Mouse (Mus musculus): ENCODE measurements around the gene Foxc2. TPM values are rescaled to one million over a fixed set of nuclear protein-coding genes. Genes with fewer than 3 reads are reported as not detected.
"Not testable (repeated sequence)": the region's sequence is repeated elsewhere in the genome, so short reads cannot be mapped to it uniquely, and the experiment has no call there.

Foxc2 gene
- polyA plus RNA-seq, 2 experiments: 9.7 to 14.3 TPM

DNA sequence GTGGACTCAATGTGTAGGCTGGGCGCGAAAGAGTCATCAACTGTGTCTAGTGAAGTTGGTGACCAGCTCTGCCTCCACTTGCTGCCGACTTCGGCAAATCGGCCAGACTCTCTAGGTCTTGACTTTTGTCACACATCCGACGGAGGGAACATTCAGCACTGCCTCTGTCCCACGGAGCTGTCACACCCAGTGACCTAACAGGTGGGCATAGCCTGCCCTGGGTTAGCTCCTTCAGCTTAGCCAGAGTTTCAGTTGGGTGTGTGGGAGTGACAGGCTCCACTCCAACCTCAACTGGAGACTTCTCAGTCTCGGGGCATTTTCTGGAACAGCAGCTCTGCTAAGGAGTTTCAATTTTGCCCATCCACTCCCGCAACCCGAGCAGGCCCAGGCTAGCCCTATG lies 18.5 kb downstream of the Foxc2 start:
- H3K9ac ChIP-seq (ENCODE audit: low read depth, low read length, severe bottlenecking): no peak overlapping the region
- ATAC-seq (ENCODE audit: low FRiP score, low read depth): no peak
- 84% methylated on average over 11 of the region's 11 CpGs for WGBS

DNA sequence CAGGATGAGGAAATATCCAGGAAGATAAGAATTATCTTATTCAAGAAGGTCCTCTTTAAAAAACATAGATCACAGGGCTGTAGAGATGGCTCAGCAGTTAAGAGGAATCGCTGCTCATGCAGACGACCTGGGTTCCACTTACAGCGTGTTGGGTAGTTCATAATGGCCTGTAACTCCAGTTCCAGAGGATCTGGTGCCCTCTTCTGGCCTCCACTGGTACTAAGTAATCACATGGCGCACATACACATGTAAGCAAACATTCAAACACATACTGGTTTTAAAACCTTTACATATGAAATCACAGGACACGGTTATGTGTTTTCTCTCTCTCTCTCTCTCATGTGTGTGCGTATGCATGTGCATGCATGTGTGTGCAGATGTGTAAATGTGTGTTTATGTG lies 20.9 kb downstream of the Foxc2 start:
- no peak for ATAC-seq (ENCODE audit: low FRiP score, low read depth)

More for the DNA sequence above, 18.5 kb downstream of the Foxc2 start:
- Histone ChIP-seq H3K4me2 (replicated peaks; ENCODE audit: low read depth, low read length, severe bottlenecking) (no peak overlapping the region), H3K27ac (replicated peaks; ENCODE audit: low read depth, low read length) (no peak overlapping the region), H3K9me3 (ENCODE audit: control insufficient read depth, low read length) (peaks cover 17% of the 10 kb centered on the region), H3K36me3 (ENCODE audit: control insufficient read depth, insufficient read depth, low read length) (no peaks in the 10 kb centered on the region), H3K4me3 (replicated peaks; ENCODE audit: low read length) (no peak overlapping the region), H3K27me3 (ENCODE audit: control insufficient read depth, insufficient read depth, low read length) (peaks cover 18% of the 10 kb centered on the region), H3K4me1 (ENCODE audit: control insufficient read depth, insufficient read depth, low read length) (no peaks in the 10 kb centered on the region)
- no peak for DNase-seq (ENCODE audit: low spot score)
- no peak for TF ChIP-seq POLR2A (IDR thresholded peaks at IDR 0.05; ENCODE audit: borderline replicate concordance, extremely low read depth, insufficient read depth, insufficient read length)

GRCm38 (mm10) chr8:121145457-121146134 lies 29.6 kb downstream of the Foxc2 start:
- not testable (repeated sequence) for H3K4me2 ChIP-seq (replicated peaks; ENCODE audit: low read depth, low read length, severe bottlenecking); H3K4me3 ChIP-seq (replicated peaks; ENCODE audit: low read length); H3K27me3 ChIP-seq (ENCODE audit: control insufficient read depth, insufficient read depth, low read length); DNase-seq (ENCODE audit: low spot score); H3K4me1 ChIP-seq (ENCODE audit: control insufficient read depth, insufficient read depth, low read length); H3K9ac ChIP-seq (ENCODE audit: low read depth, low read length, severe bottlenecking); H3K27ac ChIP-seq (replicated peaks; ENCODE audit: low read depth, low read length); H3K36me3 ChIP-seq (ENCODE audit: control insufficient read depth, insufficient read depth, low read length); H3K9me3 ChIP-seq (ENCODE audit: control insufficient read depth, low read length); ATAC-seq (ENCODE audit: low FRiP score, low read depth)
- WGBS: 76% methylated on average over 4 of the region's 6 CpGs

More for the DNA sequence above, 20.9 kb downstream of the Foxc2 start:
- H3K36me3 ChIP-seq (ENCODE audit: control insufficient read depth, insufficient read depth, low read length): no peaks in the 10 kb centered on the region
- no peak for DNase-seq (ENCODE audit: low spot score)
- H3K27ac ChIP-seq (replicated peaks; ENCODE audit: low read depth, low read length): no peak overlapping the region
- no peak overlapping the region for H3K4me2 ChIP-seq (replicated peaks; ENCODE audit: low read depth, low read length, severe bottlenecking)
- H3K27me3 ChIP-seq (ENCODE audit: control insufficient read depth, insufficient read depth, low read length): no peaks in the 10 kb centered on the region
- no peak overlapping the region for H3K9ac ChIP-seq (ENCODE audit: low read depth, low read length, severe bottlenecking)
- 88% methylated on average over 6 of the region's 6 CpGs for WGBS
- peaks cover 17% of the 10 kb centered on the region for H3K9me3 ChIP-seq (ENCODE audit: control insufficient read depth, low read length)
- no peaks in the 10 kb centered on the region for H3K4me1 ChIP-seq (ENCODE audit: control insufficient read depth, insufficient read depth, low read length)
- H3K4me3 ChIP-seq (replicated peaks; ENCODE audit: low read length): no peak overlapping the region
- no peak for TF ChIP-seq POLR2A (IDR thresholded peaks at IDR 0.05; ENCODE audit: borderline replicate concordance, extremely low read depth, insufficient read depth, insufficient read length)

- no peak overlapping the region for H3K9ac ChIP-seq (ENCODE audit: low read depth, low read length, severe bottlenecking)
- H3K27ac ChIP-seq (replicated peaks; ENCODE audit: low read depth, low read length): no peak overlapping the region
- peaks cover 4% of the 10 kb centered on the region for H3K4me1 ChIP-seq (ENCODE audit: control insufficient read depth, insufficient read depth, low read length)
- no peak overlapping the region for H3K4me3 ChIP-seq (replicated peaks; ENCODE audit: low read length)
- H3K36me3 ChIP-seq (ENCODE audit: control insufficient read depth, insufficient read depth, low read length): no peaks in the 10 kb centered on the region
- DNase-seq (ENCODE audit: low spot score) (no peak), ATAC-seq (ENCODE audit: low FRiP score, low read depth) (no peak)
- H3K4me2 ChIP-seq (replicated peaks; ENCODE audit: low read depth, low read length, severe bottlenecking): no peak overlapping the region
- no peaks in the 10 kb centered on the region for H3K9me3 ChIP-seq (ENCODE audit: control insufficient read depth, low read length)
- 1% methylated on average over 8 of the region's 8 CpGs for WGBS
- TF ChIP-seq POLR2A (IDR thresholded peaks at IDR 0.05; ENCODE audit: borderline replicate concordance, extremely low read depth, insufficient read depth, insufficient read length): no peak
- no peaks in the 10 kb centered on the region for H3K27me3 ChIP-seq (ENCODE audit: control insufficient read depth, insufficient read depth, low read length)
Measured at GRCm38 (mm10) chr8:121148573-121149083, 32.7 kb downstream of the Foxc2 start.

DNA sequence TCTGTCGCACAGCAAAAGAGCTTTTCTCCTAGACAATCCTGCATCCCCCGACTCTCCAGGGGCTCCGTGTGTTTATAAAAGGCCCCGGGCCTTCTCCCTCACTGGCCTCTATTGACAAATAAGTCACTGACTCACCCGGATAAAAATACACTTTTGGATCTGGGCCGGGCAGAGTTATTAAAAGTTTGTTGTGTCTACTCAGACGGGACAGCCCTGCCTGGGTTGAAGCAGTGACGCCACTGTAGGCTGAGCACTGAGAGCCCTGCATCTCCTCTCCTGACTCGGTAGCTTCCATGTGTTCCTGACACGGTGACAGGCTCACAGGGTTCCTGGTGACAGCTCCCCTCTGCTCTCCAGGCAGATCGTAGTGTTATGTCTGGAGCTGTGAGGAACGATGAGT lies 36.4 kb downstream of the Foxc2 start:
- no peak overlapping the region for H3K4me2 ChIP-seq (replicated peaks; ENCODE audit: low read depth, low read length, severe bottlenecking)
- H3K9me3 ChIP-seq (ENCODE audit: control insufficient read depth, low read length): no peaks in the 10 kb centered on the region
- ATAC-seq (ENCODE audit: low FRiP score, low read depth) (no peak), DNase-seq (ENCODE audit: low spot score) (no peak)
- no peak for TF ChIP-seq POLR2A (IDR thresholded peaks at IDR 0.05; ENCODE audit: borderline replicate concordance, extremely low read depth, insufficient read depth, insufficient read length)
- H3K36me3 ChIP-seq (ENCODE audit: control insufficient read depth, insufficient read depth, low read length): no peaks in the 10 kb centered on the region
- H3K9ac ChIP-seq (ENCODE audit: low read depth, low read length, severe bottlenecking): no peak overlapping the region
- H3K4me3 ChIP-seq (replicated peaks; ENCODE audit: low read length): no peak overlapping the region
- WGBS: 56% methylated on average over 12 of the region's 12 CpGs
- H3K27ac ChIP-seq (replicated peaks; ENCODE audit: low read depth, low read length): no peak overlapping the region
- H3K4me1 ChIP-seq (ENCODE audit: control insufficient read depth, insufficient read depth, low read length): peaks cover 4% of the 10 kb centered on the region
- H3K27me3 ChIP-seq (ENCODE audit: control insufficient read depth, insufficient read depth, low read length): no peaks in the 10 kb centered on the region
